Mouse (Mus musculus) intestine, embryonic 15.5 days (tissue): ENCODE data around the gene Ccr6. TPM values are rescaled to one million over a fixed set of nuclear protein-coding genes. Genes with fewer than 3 reads are reported as not detected.

Experiments used
- ATAC-seq: fragments of 200-750 bp; cut with Nextera tagmentation; 2 replicates; pipeline ENCODE4 v1.8.0; 2017; ENCODE audit warnings: moderate TSS enrichment, moderate library complexity
- H3K27ac ChIP-seq: fragments of 300-500 bp; sonication (generic); 2 replicates; pipeline ENCODE4 v1.5.1; 2015; ENCODE audit warnings: mild to moderate bottlenecking, inconsistent platforms
- H3K27me3 ChIP-seq: fragments of 300-500 bp; sonication (generic); replicated peaks from 2 replicates; pipeline ENCODE4 v1.6.1; 2015; ENCODE audit warnings: inconsistent platforms
- H3K36me3 ChIP-seq: fragments of 300-500 bp; sonication (generic); 2 replicates; pipeline ENCODE4 v1.6.1; 2015; ENCODE audit warnings: inconsistent platforms
- H3K4me1 ChIP-seq: fragments of 300-500 bp; sonication (generic); replicated peaks from 2 replicates; pipeline ENCODE4 v1.6.1; 2015; ENCODE audit warnings: inconsistent platforms
- H3K4me2 ChIP-seq: fragments of 300-500 bp; sonication (generic); replicated peaks from 2 replicates; pipeline ENCODE4 v1.6.1; 2015; ENCODE audit warnings: mild to moderate bottlenecking, inconsistent platforms
- H3K4me3 ChIP-seq: fragments of 300-500 bp; sonication (generic); replicated peaks from 2 replicates; pipeline ENCODE4 v1.5.1; 2015; ENCODE audit warnings: inconsistent platforms
- H3K9ac ChIP-seq: fragments of 300-500 bp; sonication (generic); 2 replicates; pipeline ENCODE4 v1.6.1; 2015; ENCODE audit warnings: inconsistent platforms
- H3K9me3 ChIP-seq: fragments of 300-500 bp; sonication (generic); 2 replicates; pipeline ENCODE4 v1.6.1; 2016; ENCODE audit warnings: inconsistent platforms
- WGBS: fragments of 180-500 bp; shearing (Covaris S2); methylation state at CpG from one replicate; pipeline ENCODE4 v1.1.7; 2015; 5-methylcytosine and 5-hydroxymethylcytosine counted together
- polyA plus RNA-seq: library from polyadenylated mRNA; unstranded; fragments of >200 nt; fragmentation: Nextera tagmentation; extraction: Ambion mirVana; gene quantifications from 2 replicates; pipeline ENCODE4 v1.2.1, GENCODE M21; 2015

Ccr6 gene
- polyA plus RNA-seq, 1 experiment from 2014 or later, result 0.50 TPM

- WGBS, result 97% methylated on average over 3 of the region's 3 CpGs
- H3K27me3 ChIP-seq, result no peaks in the 10 kb centered on the region
- no peak overlapping the region for H3K27ac ChIP-seq
- H3K9me3 ChIP-seq, result no peaks in the 10 kb centered on the region
- no peak overlapping the region for H3K9ac ChIP-seq
- ATAC-seq, result no peak
- H3K4me2 ChIP-seq, result no peak overlapping the region
- no peak overlapping the region for H3K4me3 ChIP-seq
- no peaks in the 10 kb centered on the region for H3K4me1 ChIP-seq
- 0 out of 2 replicates have a peak, but pooled peaks cover 5% of the 10 kb centered on the region for H3K36me3 ChIP-seq
Observed at GRCm38 (mm10) chr17:8289993-8290679, 54.3 kb downstream of the Ccr6 start.

GRCm38 (mm10) chr17:8290736-8291135 is 54.9 kb downstream of the Ccr6 start:
- Histone ChIP-seq H3K9me3 (no peaks in the 10 kb centered on the region), H3K27ac (no peak overlapping the region), H3K4me3 (no peak overlapping the region), H3K4me1 (no peaks in the 10 kb centered on the region), H3K9ac (no peak overlapping the region), H3K4me2 (no peak overlapping the region), H3K36me3 (0 out of 2 replicates have a peak, but pooled peaks cover 5% of the 10 kb centered on the region), H3K27me3 (no peaks in the 10 kb centered on the region)
- ATAC-seq, result no peak

- Histone ChIP-seq H3K4me1 (no peaks in the 10 kb centered on the region), H3K4me2 (no peak overlapping the region), H3K4me3 (no peak overlapping the region), H3K9me3 (no peaks in the 10 kb centered on the region), H3K36me3 (no peaks in the 10 kb centered on the region), H3K9ac (no peak overlapping the region), H3K27me3 (no peaks in the 10 kb centered on the region), H3K27ac (no peak overlapping the region)
- no peak for ATAC-seq
Observed at GRCm38 (mm10) chr17:8295825-8296224, 60.0 kb downstream of the Ccr6 start.

- H3K27ac ChIP-seq, result no peak overlapping the region
- no peak overlapping the region for H3K4me2 ChIP-seq
- ATAC-seq, result no peak
- no peak overlapping the region for H3K4me3 ChIP-seq
- no peaks in the 10 kb centered on the region for H3K9me3 ChIP-seq
- WGBS, result 83% methylated on average over 9 of the region's 9 CpGs
- H3K36me3 ChIP-seq, result no peaks in the 10 kb centered on the region
- no peaks in the 10 kb centered on the region for H3K4me1 ChIP-seq
- no peak overlapping the region for H3K9ac ChIP-seq
- H3K27me3 ChIP-seq, result no peaks in the 10 kb centered on the region
Observed at GRCm38 (mm10) chr17:8296313-8296844, 60.5 kb downstream of the Ccr6 start.

GRCm38 (mm10) chr17:8297746-8298145 is 61.9 kb downstream of the Ccr6 start:
- Histone ChIP-seq H3K27me3 (no peaks in the 10 kb centered on the region), H3K36me3 (no peaks in the 10 kb centered on the region), H3K9me3 (no peaks in the 10 kb centered on the region), H3K9ac (no peak overlapping the region), H3K4me3 (no peak overlapping the region), H3K4me2 (no peak overlapping the region), H3K4me1 (no peaks in the 10 kb centered on the region), H3K27ac (no peak overlapping the region)
- no peak for ATAC-seq
- 86% methylated on average over 5 of the region's 5 CpGs for WGBS

GRCm38 (mm10) chr17:8298281-8298680 is 62.4 kb downstream of the Ccr6 start:
- Histone ChIP-seq H3K4me3 (no peak overlapping the region), H3K36me3 (no peaks in the 10 kb centered on the region), H3K4me1 (no peaks in the 10 kb centered on the region), H3K27ac (no peak overlapping the region), H3K9ac (no peak overlapping the region), H3K9me3 (no peaks in the 10 kb centered on the region), H3K27me3 (no peaks in the 10 kb centered on the region), H3K4me2 (no peak overlapping the region)
- ATAC-seq, result no peak
- 93% methylated on average over 2 of the region's 2 CpGs for WGBS

GRCm38 (mm10) chr17:8299524-8299923 is 63.7 kb downstream of the Ccr6 start:
- no peak overlapping the region for H3K4me2 ChIP-seq
- no peak for ATAC-seq
- H3K9me3 ChIP-seq, result no peaks in the 10 kb centered on the region
- no peaks in the 10 kb centered on the region for H3K4me1 ChIP-seq
- no peak overlapping the region for H3K4me3 ChIP-seq
- no peak overlapping the region for H3K9ac ChIP-seq
- no peaks in the 10 kb centered on the region for H3K36me3 ChIP-seq
- no peak overlapping the region for H3K27ac ChIP-seq
- H3K27me3 ChIP-seq, result no peaks in the 10 kb centered on the region

GRCm38 (mm10) chr17:8301515-8301914 is 65.7 kb downstream of the Ccr6 start:
- Histone ChIP-seq H3K9me3 (no peaks in the 10 kb centered on the region), H3K4me1 (no peaks in the 10 kb centered on the region), H3K36me3 (no peaks in the 10 kb centered on the region), H3K4me3 (no peak overlapping the region), H3K27ac (no peak overlapping the region), H3K27me3 (no peaks in the 10 kb centered on the region), H3K9ac (no peak overlapping the region), H3K4me2 (no peak overlapping the region)
- no peak for ATAC-seq
- 86% methylated on average over 4 of the region's 4 CpGs for WGBS

- H3K4me1 ChIP-seq, result no peaks in the 10 kb centered on the region
- H3K27me3 ChIP-seq, result no peaks in the 10 kb centered on the region
- WGBS, result 73% methylated on average over 7 of the region's 7 CpGs
- no peaks in the 10 kb centered on the region for H3K36me3 ChIP-seq
- H3K27ac ChIP-seq, result no peak overlapping the region; the same call in 1 of the 2 replicates
- H3K9me3 ChIP-seq, result no peaks in the 10 kb centered on the region
- no peak for ATAC-seq
- no peak overlapping the region for H3K4me3 ChIP-seq
- H3K4me2 ChIP-seq, result no peak overlapping the region
- H3K9ac ChIP-seq, result no peak overlapping the region
Observed at GRCm38 (mm10) chr17:8302772-8303438, 67.1 kb downstream of the Ccr6 start.

- H3K9me3 ChIP-seq, result no peaks in the 10 kb centered on the region
- no peaks in the 10 kb centered on the region for H3K36me3 ChIP-seq
- H3K4me3 ChIP-seq, result no peak overlapping the region
- no peaks in the 10 kb centered on the region for H3K27me3 ChIP-seq
- H3K4me1 ChIP-seq, result no peaks in the 10 kb centered on the region
- H3K9ac ChIP-seq, result no peak overlapping the region
- 34% methylated on average over 5 of the region's 5 CpGs for WGBS
- no peak overlapping the region for H3K4me2 ChIP-seq
- H3K27ac ChIP-seq, result no peak overlapping the region; the same call in 1 of the 2 replicates
- ATAC-seq, result no peak
Observed at GRCm38 (mm10) chr17:8303671-8304070, 67.8 kb downstream of the Ccr6 start.

GRCm38 (mm10) chr17:8305801-8306200 is 70.0 kb downstream of the Ccr6 start:
- Histone ChIP-seq H3K9me3 (no peaks in the 10 kb centered on the region), H3K4me2 (no peak overlapping the region), H3K9ac (no peak overlapping the region), H3K4me3 (no peak overlapping the region), H3K27me3 (no peaks in the 10 kb centered on the region), H3K27ac (no peak overlapping the region), H3K4me1 (no peaks in the 10 kb centered on the region), H3K36me3 (no peaks in the 10 kb centered on the region)
- 26% methylated on average over 3 of the region's 3 CpGs for WGBS
- ATAC-seq, result no peak
